Mouse (Mus musculus): ENCODE results near the gene Foxo1.

- TF ChIP-seq CTCF (IDR thresholded peaks at IDR 0.05; ENCODE audit: low read depth) = no peak
- TF ChIP-seq EP300 (IDR thresholded peaks at IDR 0.05; ENCODE audit: low read depth) = no peak
Observed at GRCm38 (mm10) chr3:52393171-52393570, 125.0 kb downstream of the Foxo1 start.

Data from liver, embryonic 14.5 days (tissue).